Mouse (Mus musculus) testis, postnatal 14 days (tissue): ENCODE results near the gene Tmem145.
A peak's percentile ranks its signal among the peaks of the same experiment; 100 is the strongest.

ENCODE experiments used
- DNase-seq: peaks from one replicate; pipeline ENCODE4 v3.0.0; 2021; ENCODE audit warnings: low spot score

Gene Tmem145

DNA sequence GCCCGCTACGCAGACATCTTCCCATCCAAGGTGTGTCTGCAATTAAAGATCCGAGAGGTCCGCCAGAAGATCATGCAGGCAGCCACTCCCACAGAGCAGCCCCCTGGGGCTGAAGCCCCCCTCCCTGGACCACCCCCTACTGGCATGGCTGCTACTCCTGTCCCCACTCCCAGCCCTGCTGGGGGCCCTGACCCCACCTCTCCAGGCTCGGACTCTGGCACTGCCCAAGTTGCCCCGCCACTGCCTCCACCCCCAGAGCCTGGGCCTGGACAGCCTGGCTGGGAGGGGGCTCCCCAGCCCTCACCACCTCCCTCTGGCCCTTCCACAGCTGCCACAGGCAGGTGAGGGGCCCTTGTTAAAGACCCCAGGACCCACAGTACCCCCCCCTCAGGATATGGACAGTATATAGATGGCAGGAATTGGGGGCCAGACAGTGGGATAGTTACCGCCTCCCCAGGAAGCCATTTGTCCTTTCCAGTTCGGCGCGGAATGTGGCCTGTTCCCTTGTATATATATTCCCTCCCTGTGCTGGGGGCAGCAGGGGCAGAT is 12.6 kb upstream of the Tmem145 start:
- no peak for DNase-seq

DNA sequence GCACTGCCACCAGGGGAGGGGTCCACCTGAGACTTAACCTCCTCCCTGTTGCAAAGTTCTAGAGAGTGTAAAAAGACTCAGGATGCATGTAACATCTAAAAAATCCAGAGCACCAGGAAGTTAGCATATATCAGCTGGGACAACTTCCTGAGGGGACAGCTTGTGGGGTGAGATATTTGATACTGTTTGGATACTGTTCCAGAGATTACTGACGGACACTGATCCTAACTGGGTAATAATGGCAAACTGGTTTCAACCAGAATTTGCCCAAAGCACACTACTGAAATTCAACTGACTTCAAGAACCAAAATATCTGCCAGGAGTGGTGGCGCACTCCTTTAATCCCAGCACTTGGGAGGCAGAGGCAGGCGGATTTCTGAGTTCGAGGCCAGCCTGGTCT is 11.4 kb upstream of the Tmem145 start:
- DNase-seq, result no peak

DNA sequence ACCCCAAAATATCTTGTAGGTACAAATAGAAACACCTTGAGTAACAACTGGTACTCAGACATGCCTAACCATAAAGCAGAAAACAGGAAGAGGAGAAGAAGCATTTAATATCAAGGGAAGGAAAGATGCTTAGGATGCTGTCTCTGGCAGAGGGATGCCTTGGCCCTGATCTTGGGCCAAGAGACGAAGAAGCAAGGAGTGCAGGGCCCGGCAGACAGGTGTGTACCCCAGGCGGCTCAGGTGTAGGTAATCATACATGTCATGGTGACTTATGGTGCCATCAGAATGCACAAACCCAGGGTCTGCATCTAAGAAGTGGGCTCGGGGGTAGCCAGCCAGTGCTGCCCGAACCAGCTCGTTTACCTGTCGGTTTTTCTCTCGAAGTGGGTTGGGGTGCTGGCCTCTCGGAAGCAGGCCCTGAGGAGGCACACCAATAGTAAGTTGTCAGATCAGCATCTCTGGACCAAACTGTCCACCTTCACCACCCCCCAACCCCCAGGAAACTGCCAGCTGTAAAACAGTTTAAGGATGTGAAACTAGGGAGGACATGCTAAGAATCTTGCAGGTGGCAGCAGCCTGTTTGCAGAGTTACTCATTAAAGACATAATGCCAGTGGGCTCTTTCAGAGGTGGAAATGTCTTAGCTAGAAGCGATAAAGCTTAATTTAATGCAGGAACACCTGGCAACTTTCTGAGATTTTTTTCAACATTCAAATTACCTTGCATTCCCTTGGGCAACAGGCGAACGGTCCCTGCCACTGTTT is 10.8 kb upstream of the Tmem145 start:
- no peak for DNase-seq

DNA sequence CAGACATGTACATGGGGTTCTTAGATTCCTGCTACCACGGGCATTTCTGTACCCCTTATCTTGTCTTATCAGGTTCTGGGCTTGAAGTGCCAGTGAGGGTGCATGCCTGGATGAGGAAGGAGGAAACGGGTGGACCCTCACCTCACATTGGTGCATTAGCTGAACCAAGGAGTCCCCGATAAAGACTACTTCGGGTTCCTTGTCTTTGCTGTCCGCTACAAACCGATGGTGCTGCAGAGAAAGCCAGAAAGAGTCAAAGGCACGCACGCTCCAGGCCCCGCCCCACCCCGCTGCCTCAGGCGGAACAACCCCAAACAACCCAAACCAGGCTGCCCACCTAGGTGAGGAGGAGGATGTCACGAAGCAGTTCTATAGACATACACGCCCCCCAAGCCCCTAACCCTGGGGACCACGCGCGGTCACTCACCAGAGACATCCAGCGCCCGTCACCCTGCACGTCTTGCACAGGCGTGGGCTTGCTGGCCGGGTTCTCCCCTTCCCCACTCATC is 8.9 kb upstream of the Tmem145 start:
- DNase-seq, result peak; percentile 66

DNA sequence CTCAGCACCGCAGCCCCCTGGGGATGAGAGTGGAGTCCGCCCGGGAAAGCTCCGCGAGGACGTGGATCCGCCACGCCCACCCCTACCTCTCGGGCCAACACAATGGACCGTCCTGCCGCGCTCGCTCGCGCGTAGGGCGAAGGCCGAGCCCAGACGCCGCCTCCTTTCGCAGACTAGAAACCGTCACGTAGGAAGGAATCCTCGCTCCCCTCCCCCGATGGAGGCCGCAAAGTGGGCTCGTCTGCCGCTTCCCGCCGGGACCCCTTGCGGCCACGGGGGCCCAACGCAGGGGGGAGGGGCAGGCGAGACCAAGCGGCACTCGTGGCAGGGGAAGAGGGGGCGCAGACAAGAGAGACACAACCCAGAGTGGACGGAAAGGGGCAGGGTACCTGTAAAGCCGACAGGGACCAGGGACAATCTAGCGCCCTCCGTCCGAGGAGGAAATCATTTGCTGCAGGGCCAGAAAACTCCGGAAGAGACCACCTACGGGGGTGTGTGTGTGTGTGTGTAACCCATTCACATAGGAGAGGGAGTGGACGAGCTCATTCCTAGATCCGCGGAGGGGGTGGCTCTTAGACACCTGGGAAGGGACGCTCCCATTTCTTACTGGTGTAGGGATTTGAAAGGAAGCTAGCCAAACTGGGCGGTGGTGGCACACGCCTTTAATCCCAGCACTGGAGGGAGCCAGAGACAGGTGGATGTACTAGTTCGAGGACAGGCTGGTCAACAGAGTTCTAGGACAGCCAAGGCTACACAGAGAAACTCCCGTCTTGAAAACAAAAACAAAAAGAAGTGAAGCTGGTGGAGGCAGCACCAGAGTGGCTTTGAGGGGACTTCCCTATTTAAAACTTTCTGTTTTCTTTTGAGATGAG is 8.2 kb upstream of the Tmem145 start, which contains the start of gene Pafah1b3:
Gene Pafah1b3, minus strand, starts transcription at position 533 of the 872 bp plus-strand sequence.
- DNase-seq, result peak; percentile 90

DNA sequence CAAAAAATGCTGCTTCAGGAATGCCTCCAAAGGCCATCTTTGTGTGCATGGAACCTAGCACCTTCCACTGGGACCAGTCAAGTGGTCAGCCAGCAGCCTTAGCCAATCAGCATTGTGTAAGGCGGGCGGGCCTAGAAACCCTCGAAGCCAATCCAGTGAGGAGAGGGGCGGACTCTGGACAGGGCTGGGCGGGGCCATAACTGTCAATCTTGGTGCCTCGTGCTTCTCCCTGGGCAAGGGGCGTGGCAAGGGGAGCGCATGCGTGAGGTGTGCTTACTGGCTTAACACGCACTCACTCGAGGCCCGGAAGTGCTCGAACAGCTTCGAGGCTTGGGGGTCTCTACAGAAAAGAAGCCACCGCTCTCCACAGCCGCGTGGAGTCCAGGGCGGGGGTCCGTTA is 4.8 kb upstream of the Tmem145 start, which contains the start of gene Prr19:
Gene Prr19, plus strand, starts transcription at position 349 of the 400 bp plus-strand sequence.
- peak; percentile 97 for DNase-seq

DNA sequence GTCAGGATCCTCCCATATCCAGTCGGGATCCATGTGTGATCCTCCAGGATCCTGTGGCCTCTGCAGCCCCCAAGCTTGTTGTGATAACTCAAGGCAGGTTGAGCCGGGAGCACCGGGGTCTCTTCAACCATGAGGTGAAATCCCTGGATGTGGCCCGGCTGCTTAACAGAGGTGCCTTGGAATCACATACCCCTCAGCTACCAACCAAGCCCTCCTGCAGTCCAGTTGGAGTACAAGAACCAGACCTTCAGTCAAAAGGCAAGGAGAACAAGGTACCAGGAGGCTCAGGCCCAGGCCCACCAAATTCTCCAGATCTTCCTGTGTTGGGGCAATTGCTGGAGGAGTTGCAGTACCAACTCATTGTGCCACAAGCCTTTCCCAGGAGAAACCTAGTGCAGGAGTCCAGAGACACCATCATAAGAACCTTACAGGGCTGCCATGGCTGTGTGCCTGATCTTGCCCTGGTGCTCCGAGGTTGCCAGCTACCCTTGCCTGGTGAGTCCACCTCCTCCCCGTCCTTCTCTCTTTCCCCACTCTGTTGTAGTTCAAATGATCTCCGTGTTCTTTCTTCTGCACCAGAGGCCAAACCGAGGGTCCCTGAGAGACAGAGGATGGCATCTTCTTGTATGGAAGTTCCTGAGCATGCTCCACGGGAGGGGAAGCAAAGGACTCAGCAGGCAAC is 2.8 kb upstream of the Tmem145 start:
- no peak for DNase-seq

DNA sequence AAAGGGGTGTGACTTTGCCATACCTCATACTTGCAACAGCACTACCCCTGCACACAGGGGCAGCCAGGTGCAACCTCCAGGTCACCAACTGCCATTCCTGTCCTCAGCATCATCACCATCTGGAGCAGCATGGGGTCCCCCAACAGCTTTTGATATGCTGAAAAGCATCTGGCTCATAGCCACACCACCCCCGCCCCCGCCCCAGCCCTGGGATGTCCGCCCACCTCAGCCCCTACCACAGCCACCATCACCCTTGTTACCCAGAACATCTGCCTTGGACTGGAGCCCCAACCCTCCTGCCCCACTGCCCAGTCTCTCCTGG is 2.3 kb upstream of the Tmem145 start:
- DNase-seq, result no peak

DNA sequence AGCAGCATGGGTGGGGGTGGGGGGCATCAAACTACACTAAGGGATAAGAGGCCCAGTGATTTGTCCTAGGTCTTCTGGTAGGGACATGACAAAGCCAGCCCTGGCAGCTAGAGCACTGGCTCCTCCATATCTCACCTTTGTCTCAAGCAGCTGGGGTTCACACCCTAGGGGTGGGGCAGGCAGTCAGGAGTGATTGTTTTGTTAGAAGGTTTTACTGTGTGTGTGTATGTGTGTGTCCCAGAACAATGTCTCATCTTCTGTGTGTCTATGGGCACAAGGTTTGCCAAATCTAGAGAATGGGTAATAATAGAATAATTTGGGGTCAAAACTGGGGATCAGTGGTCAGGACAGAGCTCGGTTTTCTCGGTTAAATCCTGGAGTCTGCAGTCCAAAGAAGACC is 425 bp upstream of the Tmem145 start:
- DNase-seq, result no peak

DNA sequence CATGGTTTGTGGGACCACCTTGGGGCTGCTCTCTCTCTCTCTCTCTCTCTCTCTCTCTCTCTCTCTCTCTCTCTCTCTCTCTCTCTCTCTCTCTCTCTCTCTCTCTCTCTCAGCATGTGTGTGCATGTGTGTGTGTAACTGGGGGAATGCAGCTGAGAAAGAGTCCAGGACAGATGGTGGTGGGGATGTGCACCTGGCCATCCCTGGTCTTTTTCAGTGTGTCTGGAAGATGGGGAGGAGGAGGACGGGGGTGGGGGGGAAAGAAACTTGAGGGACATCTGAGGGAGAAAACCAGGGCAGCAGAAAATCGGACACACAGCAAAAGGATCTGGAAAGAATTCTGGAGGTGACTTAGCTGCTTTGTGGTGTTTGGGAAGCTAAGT is 699 bp downstream of the Tmem145 start:
- no peak for DNase-seq

DNA sequence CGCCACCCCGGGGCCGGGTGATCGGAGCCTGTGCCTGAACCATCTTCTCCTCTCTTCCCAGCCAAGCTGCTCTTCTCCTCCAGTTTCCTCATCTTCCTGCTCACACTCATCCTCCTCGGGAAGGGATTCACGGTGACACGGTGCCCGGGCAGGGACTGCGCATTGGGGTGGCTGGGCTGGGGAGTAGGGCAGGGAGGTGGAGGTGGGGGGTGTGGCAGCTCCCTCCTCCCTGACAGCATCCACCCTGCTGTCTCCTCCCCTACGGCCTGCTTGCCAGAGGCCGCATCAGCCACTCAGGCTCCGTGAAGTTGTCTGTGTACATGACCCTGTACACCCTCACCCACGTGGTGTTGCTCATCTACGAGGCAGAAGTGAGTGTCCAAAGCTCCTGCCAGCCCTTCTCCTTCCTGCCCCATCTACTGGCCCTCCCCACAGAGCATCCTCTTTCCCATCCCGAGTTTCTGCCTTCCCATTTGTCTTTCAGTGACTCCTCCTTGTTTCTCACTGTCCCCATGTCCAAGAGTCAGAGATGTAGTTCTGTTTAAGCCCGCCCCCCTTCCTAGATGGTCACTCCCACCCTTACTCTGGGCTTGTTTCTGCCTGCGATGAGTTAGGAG is 2.9 kb downstream of the Tmem145 start:
- no peak for DNase-seq

DNA sequence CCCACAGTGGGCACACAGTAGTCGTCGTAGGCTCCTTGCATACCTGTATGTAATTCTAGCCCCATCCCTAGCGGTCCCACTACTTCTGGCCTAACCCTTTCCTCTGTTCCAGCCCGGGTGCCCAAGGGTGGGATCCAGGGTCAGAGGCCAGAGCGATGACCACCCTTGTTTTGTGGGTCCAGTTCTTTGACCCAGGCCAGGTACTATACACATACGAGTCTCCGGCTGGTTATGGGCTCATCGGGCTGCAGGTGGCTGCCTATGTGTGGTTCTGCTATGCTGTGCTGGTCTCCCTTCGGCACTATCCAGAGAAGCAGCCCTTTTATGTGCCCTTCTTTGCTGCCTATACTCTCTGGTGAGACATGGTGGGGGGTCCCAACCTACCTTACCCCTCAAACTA is 3.5 kb downstream of the Tmem145 start:
- no peak for DNase-seq

DNA sequence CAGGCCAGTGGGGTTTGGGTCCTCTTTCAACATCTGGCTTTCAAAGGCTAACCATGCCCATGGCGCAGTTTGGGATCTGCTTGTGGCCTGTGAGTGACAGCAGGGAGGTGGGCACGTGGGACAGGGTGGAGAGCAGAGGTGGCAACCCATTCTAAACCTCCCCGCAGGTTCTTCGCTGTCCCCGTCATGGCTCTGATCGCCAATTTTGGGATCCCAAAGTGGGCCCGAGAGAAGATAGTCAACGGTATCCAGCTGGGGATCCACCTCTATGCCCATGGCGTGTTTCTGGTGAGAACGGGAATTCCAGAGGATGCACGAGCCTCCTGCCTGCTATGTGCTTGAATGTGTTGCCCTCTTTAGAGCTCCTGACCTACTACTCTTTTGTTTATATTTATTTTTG is 5.3 kb downstream of the Tmem145 start:
- DNase-seq, result no peak

DNA sequence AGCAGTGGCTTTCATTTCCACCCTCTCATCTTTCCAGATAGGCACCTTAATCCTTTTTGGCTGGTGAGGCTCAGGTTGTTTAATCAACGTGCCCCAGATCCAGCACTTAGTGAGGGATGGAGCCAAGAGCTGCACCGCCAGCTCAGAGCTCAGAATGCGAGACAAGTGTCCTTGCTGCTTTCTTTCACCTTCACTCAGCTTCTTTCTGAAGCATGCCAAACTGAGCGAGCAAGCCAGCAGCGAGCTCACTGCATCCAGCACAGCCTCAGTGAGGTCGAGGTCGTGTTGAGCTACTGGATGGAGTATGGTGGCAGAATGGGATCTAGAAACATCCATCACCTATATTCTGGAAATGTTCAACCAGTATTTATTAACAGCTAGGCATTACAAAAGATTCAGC is 7.4 kb downstream of the Tmem145 start:
- no peak for DNase-seq

DNA sequence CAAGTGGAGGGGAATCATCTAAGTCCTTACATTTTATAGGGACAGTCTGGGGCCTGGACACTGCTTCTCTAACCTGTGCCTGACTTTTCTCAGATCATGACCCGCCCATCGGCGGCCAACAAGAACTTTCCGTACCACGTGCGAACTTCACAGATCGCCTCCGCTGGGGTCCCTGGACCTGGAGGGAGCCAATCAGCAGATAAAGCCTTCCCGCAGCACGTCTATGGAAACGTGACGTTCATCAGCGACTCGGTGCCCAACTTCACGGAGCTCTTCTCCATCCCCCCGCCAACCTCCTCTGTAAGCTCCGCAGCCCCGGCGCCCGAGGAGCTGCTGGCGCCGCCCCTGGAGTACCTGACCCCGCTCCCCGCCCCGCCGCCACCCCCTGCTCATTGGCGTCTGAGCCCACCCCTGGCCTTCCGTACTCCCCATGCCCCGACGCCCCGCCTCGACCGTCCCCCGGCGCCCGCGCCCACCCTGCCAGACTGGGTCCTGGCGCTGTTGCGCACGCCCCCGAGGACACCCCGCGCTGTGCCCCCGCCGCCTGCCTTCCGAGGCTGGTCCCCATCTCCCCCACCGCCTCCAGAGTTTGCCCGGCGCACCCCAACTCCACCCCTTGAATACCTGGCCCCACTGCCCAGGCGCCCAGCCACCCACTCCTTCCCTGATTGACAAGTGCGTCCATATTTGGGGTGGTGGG is 8.8 kb downstream of the Tmem145 start:
- no peak for DNase-seq

DNA sequence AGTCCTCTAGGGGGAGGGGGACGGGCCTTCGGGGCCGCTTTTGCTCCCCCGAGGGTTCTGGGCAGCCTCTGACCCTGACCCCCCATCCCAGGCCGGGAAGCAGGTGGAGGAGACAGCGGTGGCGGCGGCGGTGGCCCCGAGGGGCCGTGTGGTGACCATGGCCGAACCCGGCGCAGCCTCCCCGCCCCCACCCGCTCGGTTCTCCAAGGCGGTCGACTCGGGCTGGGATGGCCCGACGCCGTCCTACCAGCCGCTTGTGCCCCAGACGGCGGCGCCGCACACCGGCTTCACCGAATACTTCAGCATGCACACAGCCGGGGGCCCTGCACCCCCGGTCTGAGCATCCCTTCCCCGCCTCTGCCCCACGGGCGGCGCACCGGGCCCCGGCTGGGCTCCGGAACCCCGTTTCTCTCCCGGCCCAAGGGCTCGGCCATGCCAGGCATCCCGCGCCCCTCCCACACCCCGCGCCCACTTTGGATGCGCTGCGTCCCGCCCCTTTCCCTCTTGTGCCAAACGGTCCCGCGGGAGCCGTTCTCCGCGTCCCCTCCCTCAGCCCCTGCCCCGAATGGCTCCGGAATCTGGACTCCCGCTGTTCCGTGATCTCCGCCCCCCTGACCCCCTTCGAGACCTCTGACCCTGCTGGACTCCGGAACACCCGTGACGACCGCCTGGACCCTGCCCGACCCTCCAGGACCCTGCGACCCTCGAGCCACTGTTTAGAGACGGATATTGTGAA is 9.6 kb downstream of the Tmem145 start:
- peak; percentile 40 for DNase-seq

DNA sequence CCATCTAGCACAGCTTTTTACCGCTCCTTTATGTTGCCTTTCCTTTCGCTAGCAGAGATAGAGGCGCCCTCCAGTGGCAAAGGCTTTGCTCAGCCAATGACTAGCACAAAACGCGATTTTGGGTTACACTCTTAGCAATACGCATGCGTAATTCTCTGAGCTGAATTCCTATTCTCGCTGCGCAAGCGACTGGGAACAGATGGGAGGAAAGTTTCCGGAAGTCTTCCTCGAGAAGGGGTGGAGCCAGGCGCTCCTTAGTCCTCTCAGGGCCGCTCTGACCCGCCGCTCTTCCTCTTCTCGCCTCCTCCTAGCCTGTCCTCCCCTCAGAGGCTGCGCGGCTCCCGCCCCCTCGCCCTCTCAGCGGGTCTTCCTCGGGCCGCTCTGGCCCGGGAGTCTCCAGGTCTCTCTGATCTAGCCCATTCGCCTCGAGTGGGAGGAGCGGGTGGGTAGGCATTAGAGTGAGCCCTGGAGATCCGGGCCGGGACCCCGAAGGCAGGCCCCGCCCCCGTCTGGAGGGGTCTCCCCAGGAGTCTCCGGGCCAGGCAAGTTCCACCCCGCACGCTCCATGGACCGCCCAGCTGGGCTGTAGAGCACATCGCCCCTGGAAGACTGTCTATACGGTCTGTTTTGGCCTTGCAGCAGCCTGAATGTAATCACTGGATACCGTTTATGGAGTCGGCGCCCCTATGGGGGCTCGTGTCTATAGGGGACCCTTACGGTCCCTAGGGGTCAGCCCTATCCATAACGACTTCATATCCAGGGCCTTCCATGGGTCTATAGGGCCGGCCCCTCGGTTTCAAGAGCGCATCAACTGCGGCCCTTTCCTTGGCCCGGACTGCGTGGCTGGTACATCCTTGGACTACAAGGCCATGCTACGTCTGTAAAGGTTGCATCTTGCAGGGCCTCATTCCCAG is 10.9 kb downstream of the Tmem145 start, which contains the start of gene Megf8:
Gene Megf8, plus strand, starts transcription at position 633 of the 914 bp plus-strand sequence.
- DNase-seq, result peak; percentile 95

DNA sequence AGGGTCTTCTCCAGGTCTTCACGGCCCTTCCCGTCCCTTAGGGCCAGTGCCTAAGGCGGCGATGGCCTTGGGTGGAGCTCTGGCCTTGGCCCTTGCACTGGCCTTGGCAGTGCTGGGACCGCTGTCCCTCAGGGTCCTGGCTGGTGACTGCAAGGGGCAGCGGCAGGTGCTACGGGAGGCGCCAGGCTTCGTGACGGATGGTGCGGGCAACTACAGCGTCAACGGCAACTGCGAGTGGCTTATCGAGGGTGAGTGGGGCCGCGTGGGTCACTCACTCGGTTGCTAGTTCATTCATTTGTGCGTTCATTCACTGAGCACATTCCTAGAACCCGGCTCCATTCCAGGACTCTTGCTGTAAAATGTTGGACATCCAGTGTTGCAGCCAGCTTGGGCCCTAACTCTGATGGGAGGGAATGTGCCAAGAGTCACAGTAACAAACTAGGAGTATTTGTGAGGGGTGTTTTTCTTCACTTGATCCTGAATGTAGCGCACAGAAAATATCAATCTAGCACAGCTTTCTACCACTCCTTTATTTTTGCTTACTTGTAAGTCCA is 11.6 kb downstream of the Tmem145 start:
- DNase-seq, result no peak

DNA sequence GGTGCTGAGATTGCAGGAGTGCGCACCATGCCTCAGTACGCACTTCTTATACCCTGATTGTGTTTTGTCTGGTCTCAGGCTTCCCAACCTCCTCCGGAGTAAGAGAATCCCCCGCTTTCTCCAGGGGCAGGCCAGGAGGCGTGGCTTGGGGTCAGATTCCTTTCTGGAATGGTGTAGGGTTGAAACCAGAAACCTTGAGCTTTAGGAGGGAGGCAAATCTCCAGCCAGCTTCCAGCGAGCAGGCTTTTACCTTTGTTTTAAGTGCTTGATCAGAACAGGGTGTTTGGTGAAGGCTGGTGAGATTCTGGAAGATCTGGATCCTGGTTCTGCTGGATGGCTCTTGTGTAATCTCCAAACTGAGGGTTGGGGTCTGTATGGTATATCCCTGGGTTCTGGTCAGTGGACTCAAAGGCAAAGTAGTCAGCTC is 16.2 kb downstream of the Tmem145 start:
- DNase-seq, result peak; percentile 48
